Mouse (Mus musculus): ENCODE measurements around the gene Clcnkb.

The Clcnkb gene

GRCm38 (mm10) chr4:141404518-141405313, 11.1 kb downstream of the Clcnkb start:
- peak; percentile 90 for DNase-seq (ENCODE audit: low spot score)

- DNase-seq (ENCODE audit: low spot score) = no peak
These were observed 15.6 kb downstream of the Clcnkb start for GRCm38 (mm10) chr4:141400171-141400570.

- no peak for DNase-seq (ENCODE audit: low spot score)
These were observed 17.3 kb downstream of the Clcnkb start, which contains the start of gene Clcnka for GRCm38 (mm10) chr4:141398545-141398944. Gene Clcnka (minus strand): TSS chr4:141398724.

GRCm38 (mm10) chr4:141397861-141398260, 18.0 kb downstream of the Clcnkb start:
- no peak for DNase-seq (ENCODE audit: low spot score)

GRCm38 (mm10) chr4:141394751-141395150, 21.1 kb downstream of the Clcnkb start:
- no peak for DNase-seq (ENCODE audit: low spot score)

GRCm38 (mm10) chr4:141391293-141391692, 24.5 kb downstream of the Clcnkb start:
- DNase-seq (ENCODE audit: low spot score) = no peak

GRCm38 (mm10) chr4:141389366-141390150, 26.3 kb downstream of the Clcnkb start:
- no peak for DNase-seq (ENCODE audit: low spot score)

- no peak for DNase-seq (ENCODE audit: low spot score)
These were observed 27.9 kb downstream of the Clcnkb start for GRCm38 (mm10) chr4:141387933-141388332.

GRCm38 (mm10) chr4:141387093-141387784, 28.6 kb downstream of the Clcnkb start:
- peak; percentile 55 for DNase-seq (ENCODE audit: low spot score)

GRCm38 (mm10) chr4:141386150-141386549, 29.7 kb downstream of the Clcnkb start:
- no peak for DNase-seq (ENCODE audit: low spot score)

GRCm38 (mm10) chr4:141385275-141385674, 30.5 kb downstream of the Clcnkb start:
- DNase-seq (ENCODE audit: low spot score) = no peak

GRCm38 (mm10) chr4:141382406-141382805, 33.4 kb downstream of the Clcnkb start:
- DNase-seq (ENCODE audit: low spot score) = no peak

GRCm38 (mm10) chr4:141379674-141380073, 36.1 kb downstream of the Clcnkb start:
- no peak for DNase-seq (ENCODE audit: low spot score)

- no peak for DNase-seq (ENCODE audit: low spot score)
These were observed 43.4 kb downstream of the Clcnkb start for GRCm38 (mm10) chr4:141372426-141372825.

- no peak for DNase-seq (ENCODE audit: low spot score)
These were observed 47.6 kb downstream of the Clcnkb start, which contains the start of gene Fam131c for GRCm38 (mm10) chr4:141367997-141368791. Gene Fam131c (plus strand): TSS chr4:141368220.

GRCm38 (mm10) chr4:141365876-141366275, 49.9 kb downstream of the Clcnkb start:
- DNase-seq (ENCODE audit: low spot score) = no peak

- no peak for DNase-seq (ENCODE audit: low spot score)
These were observed 50.7 kb downstream of the Clcnkb start for GRCm38 (mm10) chr4:141365126-141365525.

GRCm38 (mm10) chr4:141362937-141363548, 52.8 kb downstream of the Clcnkb start:
- peak; percentile 68 for DNase-seq (ENCODE audit: low spot score)

GRCm38 (mm10) chr4:141360846-141361245, 55.0 kb downstream of the Clcnkb start:
- DNase-seq (ENCODE audit: low spot score) = no peak

GRCm38 (mm10) chr4:141359222-141359621, 56.6 kb downstream of the Clcnkb start:
- DNase-seq (ENCODE audit: low spot score) = no peak

GRCm38 (mm10) chr4:141357811-141358210, 58.0 kb downstream of the Clcnkb start:
- DNase-seq (ENCODE audit: low spot score) = no peak

All from layer of hippocampus, adult 9-10 months (tissue).